Mouse (Mus musculus) neural tube, embryonic 12.5 days (tissue): ENCODE measurements around the gene Vpreb1. TPM values are rescaled to one million over a fixed set of nuclear protein-coding genes. Genes with fewer than 3 reads are reported as not detected.

Experiments used
- ATAC-seq: fragments of 200-750 bp; cut with Nextera tagmentation; 2 replicates; pipeline ENCODE4 v1.8.0; 2017; ENCODE audit warnings: low read depth, mild to moderate bottlenecking, moderate TSS enrichment, moderate library complexity; ENCODE audit not compliant: low FRiP score
- H3K27ac ChIP-seq: fragments of 300-500 bp; sonication (generic); 2 replicates; pipeline ENCODE4 v1.5.1; 2016
- H3K27me3 ChIP-seq: fragments of 300-500 bp; sonication (generic); replicated peaks from 2 replicates; pipeline ENCODE4 v1.6.1; 2016; ENCODE audit warnings: mild to moderate bottlenecking
- H3K36me3 ChIP-seq: fragments of 300-500 bp; sonication (generic); 2 replicates; pipeline ENCODE4 v1.6.1; 2016; ENCODE audit warnings: mild to moderate bottlenecking
- H3K4me1 ChIP-seq: fragments of 300-500 bp; sonication (generic); 2 replicates; pipeline ENCODE4 v1.6.1; 2016
- H3K4me2 ChIP-seq: fragments of 300-500 bp; sonication (generic); replicated peaks from 2 replicates; pipeline ENCODE4 v1.6.1; 2016; ENCODE audit warnings: mild to moderate bottlenecking
- H3K4me3 ChIP-seq: fragments of 300-500 bp; sonication (generic); 2 replicates; pipeline ENCODE4 v1.5.1; 2016
- H3K9ac ChIP-seq: fragments of 300-500 bp; sonication (generic); 2 replicates; pipeline ENCODE4 v1.6.1; 2016; ENCODE audit warnings: mild to moderate bottlenecking
- H3K9me3 ChIP-seq: fragments of 300-500 bp; sonication (generic); 2 replicates; pipeline ENCODE4 v1.6.1; 2016; ENCODE audit warnings: mild to moderate bottlenecking
- WGBS: fragments of 180-500 bp; shearing (Covaris S2); methylation state at CpG from one replicate; pipeline ENCODE4 v1.1.7; 2016; 5-methylcytosine and 5-hydroxymethylcytosine counted together
- polyA plus RNA-seq: library from polyadenylated mRNA; unstranded; fragments of >200 nt; fragmentation: Nextera tagmentation; extraction: Ambion mirVana; gene quantifications from 2 replicates; pipeline ENCODE4 v1.2.1, GENCODE M21; 2016

Vpreb1 gene
- polyA plus RNA-seq = 0.66 and 1.9 TPM in 2 replicates

DNA sequence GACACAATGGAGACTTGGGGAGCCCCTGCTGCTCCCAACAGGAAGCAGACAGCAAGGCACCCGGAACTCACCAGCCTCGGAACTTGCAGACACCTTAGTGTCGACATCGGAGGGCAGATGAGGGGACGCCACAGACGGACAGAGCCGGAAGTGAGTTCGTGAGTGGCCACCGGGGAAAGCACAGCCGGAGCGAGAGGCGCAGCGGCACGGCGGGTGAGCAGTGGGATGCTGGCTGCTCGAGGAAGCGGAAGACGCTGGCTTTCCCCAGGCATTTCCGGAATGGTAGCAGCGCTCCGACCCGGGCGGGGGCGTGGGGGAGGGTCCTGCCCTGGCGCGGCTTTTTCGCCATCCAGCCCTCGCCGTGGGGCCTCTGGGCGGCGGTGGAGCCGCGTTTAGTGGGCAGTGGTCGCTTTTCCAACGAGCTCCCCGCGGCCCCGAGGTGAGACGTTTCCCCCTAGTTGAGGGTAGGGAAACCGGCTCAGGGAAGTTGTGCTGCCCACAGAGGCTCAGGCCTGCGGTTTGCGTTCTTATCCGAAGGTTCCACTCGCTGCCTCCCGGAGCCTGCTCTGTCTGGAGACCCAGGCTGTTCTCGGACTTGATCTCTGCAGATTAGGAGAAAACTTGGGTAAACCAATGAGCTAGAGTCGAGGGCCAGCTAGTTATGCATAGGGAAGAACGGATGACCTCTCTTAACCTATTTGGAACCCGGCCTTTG, at the start of gene Vpreb1, which contains the start of gene Top3b:
TSS of gene Vpreb1 (minus strand) at position 227 of the 715 bp plus-strand sequence.
TSS of gene Top3b (plus strand) at position 120 of the 715 bp plus-strand sequence.
- peak within 1 kb of the TSS; percentile 77 for H3K4me3 ChIP-seq
- ATAC-seq = peak; percentile 97
- WGBS = under 1% methylated on average over 49 of the region's 49 CpGs
- peaks cover 9% of the 10 kb centered on the region; the same call in 1 of the 2 replicates for H3K4me1 ChIP-seq
- H3K9me3 ChIP-seq = 0 out of 2 replicates have a peak, but pooled peaks cover under 1% of the 10 kb centered on the region
- H3K4me2 ChIP-seq = peak within 1 kb of the TSS; percentile 77
- no peaks in the 10 kb centered on the region for H3K27me3 ChIP-seq
- H3K9ac ChIP-seq = peak within 1 kb of the TSS; percentile 83
- peak within 1 kb of the TSS; percentile 85 for H3K27ac ChIP-seq
- H3K36me3 ChIP-seq = peaks cover 6% of the 10 kb centered on the region

DNA sequence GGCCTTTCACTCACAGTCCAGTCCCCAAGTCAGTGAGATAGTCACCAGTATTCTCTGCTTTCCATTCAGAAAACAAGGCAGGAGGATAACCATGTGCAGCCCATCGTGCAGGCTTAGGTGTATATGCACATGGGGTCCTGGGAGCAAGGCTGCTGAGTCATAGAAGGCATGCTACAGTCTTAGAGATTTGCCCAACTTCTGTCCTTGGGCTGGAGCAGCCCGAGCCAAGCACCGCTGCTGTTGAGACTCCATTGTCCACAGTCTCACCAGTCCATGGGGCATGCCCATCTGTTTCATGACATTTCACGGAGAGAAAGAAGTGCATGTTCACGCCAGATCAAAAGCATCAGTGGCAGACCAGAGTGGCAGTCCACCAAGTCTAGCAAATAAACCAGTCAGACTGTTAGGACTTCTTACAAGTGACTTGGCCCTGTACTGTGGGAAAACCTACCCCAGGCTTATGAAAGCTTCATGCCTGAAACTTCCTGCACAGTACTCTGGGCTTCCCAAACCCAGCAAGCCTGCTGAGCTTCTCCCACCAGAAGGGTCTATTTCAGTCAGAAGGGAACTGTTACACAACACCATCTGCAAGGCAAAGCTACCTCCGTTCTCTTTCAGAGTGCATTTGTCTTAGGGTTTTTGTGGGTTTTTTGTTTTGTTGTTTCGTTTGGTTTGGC, 47.9 kb upstream of the Vpreb1 start:
- Histone ChIP-seq H3K9ac (no peak overlapping the region), H3K27ac (no peak overlapping the region), H3K4me1 (no peaks in the 10 kb centered on the region), H3K9me3 (no peaks in the 10 kb centered on the region), H3K4me2 (no peak overlapping the region), H3K4me3 (no peak overlapping the region), H3K27me3 (no peaks in the 10 kb centered on the region), H3K36me3 (peaks cover 89% of the 10 kb centered on the region)
- no peak for ATAC-seq
- 91% methylated on average over 7 of the region's 7 CpGs for WGBS

DNA sequence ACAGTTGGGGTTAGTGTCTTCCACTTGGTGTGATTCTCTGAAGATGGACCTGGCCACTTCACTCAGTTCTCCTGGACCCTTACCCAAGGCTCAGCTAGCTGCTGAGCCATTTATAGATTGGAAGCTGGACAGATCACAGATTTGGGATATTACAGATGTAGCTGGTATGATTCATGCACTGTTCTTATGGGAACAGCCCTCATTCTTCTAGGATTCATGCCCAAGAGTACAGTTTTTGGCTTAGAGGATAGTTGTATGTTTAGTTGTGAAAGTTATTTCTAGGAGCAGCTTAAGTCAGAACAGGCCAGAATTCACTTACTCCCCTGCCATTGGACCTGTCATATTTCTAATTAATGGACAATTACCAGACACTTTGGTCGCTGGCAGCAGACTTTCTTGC, 42.8 kb upstream of the Vpreb1 start:
- ATAC-seq = no peak
- Histone ChIP-seq H3K4me3 (no peak overlapping the region), H3K9ac (no peak overlapping the region), H3K36me3 (peaks cover 77% of the 10 kb centered on the region), H3K9me3 (no peaks in the 10 kb centered on the region), H3K4me1 (peaks cover 8% of the 10 kb centered on the region), H3K27me3 (no peaks in the 10 kb centered on the region), H3K4me2 (no peak overlapping the region), H3K27ac (no peak overlapping the region)
- WGBS = 81% methylated on average over 1 of the region's 1 CpGs

DNA sequence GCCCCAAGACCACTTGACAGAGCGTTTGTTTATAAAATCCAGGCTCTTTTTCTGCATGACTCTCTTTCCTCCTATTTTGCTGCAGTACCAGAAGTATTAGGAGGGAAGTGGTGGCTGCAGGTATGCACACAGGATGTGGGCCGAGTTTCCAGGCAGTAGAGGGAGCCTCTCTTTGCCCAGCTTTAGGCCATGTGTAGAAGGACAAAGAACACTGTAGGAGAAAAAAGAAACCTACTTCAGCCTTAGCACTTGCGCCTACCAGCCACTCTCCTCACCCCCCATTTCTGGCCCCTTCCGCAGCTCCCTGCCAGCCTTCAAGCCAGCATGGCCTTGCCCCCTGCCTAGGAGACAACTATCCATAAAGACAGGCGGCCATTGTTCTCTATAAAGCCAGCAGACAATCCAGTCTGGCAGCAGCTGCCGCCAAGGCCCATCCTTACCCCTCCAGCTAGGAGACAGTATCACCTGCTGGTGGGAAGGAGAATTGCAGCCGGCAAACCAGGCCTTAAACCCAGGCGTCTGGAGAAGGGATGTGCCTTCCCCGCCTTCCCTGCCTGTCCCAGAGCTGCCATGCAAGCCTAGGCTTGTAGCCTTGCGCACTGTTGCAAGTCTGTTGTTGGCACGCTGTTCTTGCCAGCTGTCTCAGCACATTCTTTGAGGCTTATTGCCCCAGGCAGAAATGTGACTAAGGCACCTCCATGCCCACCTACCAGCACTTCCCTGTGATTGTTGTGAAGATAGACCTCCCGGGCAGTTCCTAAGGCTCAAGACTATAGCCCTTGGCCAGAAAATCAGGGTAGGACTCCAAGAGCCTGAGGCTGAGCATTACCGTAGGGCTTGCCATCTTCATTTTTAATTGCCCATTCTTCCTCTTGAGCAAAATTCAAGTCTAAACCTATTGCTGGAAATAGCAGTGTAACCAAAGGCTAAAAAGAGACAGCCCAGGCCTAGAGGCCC, 41.3 kb upstream of the Vpreb1 start:
- Histone ChIP-seq H3K27me3 (no peaks in the 10 kb centered on the region), H3K4me1 (peaks cover 8% of the 10 kb centered on the region), H3K9me3 (no peaks in the 10 kb centered on the region), H3K4me2 (no peak overlapping the region), H3K9ac (no peak overlapping the region; the same call in 1 of the 2 replicates), H3K27ac (peak overlapping the region; percentile 27; the same call in 1 of the 2 replicates), H3K36me3 (peaks cover 66% of the 10 kb centered on the region), H3K4me3 (no peak overlapping the region)
- WGBS = 33% methylated on average over 13 of the region's 13 CpGs
- ATAC-seq = peak; percentile 97

DNA sequence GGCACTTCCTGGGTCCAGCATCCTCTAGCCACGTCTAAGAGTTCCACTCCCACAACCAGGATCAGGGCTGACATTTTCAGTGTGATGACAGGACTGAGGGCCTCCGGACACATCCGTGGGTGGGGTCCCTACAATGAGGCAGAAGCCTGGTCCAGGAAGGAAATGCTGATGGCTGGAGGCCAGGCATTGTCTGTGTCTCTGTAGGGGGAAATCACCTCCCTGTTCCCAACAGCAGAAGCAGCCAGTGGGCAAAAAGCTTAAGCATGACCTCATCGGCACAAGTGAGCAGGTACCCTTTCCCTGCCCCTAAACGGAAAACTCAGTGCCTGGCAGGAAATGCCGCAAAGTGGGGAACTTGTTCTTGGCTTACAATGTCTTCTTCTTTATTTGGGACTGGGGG, 37.2 kb upstream of the Vpreb1 start:
- Histone ChIP-seq H3K9me3 (no peaks in the 10 kb centered on the region), H3K36me3 (peaks cover 57% of the 10 kb centered on the region), H3K9ac (no peak overlapping the region), H3K27ac (no peak overlapping the region), H3K4me1 (peaks cover 8% of the 10 kb centered on the region), H3K4me3 (no peak overlapping the region), H3K27me3 (no peaks in the 10 kb centered on the region), H3K4me2 (no peak overlapping the region)
- no peak for ATAC-seq
- 85% methylated on average over 6 of the region's 6 CpGs for WGBS

DNA sequence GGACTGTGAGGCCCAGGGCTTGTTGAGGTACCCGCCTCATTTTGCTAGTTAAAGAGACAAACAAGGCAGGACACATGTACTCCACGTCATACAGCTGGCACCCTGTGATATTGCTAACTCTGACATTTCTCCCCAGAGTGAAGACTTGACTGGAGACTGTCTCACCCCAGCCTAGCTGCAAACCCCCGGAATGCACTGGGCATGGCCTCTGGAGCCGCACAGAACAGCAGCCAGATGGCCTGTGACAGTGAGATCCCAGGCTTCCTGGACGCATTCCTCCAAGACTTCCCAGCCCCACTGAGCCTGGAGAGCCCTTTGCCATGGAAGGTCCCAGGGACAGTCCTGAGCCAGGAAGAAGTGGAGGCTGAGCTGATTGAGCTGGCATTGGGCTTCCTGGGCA, 32.5 kb upstream of the Vpreb1 start:
- WGBS = 86% methylated on average over 5 of the region's 5 CpGs
- ATAC-seq = no peak
- H3K36me3 ChIP-seq = peaks cover 39% of the 10 kb centered on the region

DNA sequence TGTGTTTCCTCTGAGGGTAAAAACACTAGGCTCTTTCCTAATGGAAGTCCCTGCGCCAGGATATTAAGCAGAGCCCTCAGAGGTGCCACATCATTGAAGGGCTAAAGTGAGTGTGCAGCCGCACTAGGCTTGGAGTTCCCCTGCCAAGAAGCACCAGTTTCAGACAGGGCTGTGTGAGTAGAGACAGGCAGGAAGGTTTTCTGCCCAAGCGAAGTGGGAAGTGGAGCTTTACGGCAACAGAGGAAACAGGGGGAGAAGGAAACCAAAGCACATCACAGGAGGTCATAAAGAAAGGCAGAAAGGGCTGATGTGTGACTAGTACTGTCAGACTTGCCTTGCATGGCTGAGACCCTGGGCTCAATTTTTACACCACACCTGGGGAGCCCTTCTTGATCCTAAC, 31.7 kb upstream of the Vpreb1 start:
- no peak overlapping the region for H3K4me3 ChIP-seq
- H3K4me1 ChIP-seq = peaks cover 5% of the 10 kb centered on the region
- peaks cover 34% of the 10 kb centered on the region for H3K36me3 ChIP-seq
- H3K9me3 ChIP-seq = no peaks in the 10 kb centered on the region
- WGBS = 89% methylated on average over 4 of the region's 4 CpGs
- no peaks in the 10 kb centered on the region for H3K27me3 ChIP-seq
- no peak overlapping the region for H3K4me2 ChIP-seq
- ATAC-seq = no peak
- no peak overlapping the region for H3K27ac ChIP-seq
- H3K9ac ChIP-seq = no peak overlapping the region

More for the DNA sequence above, 32.5 kb upstream of the Vpreb1 start:
- Histone ChIP-seq H3K4me2 (no peak overlapping the region), H3K4me1 (no peaks in the 10 kb centered on the region), H3K4me3 (no peak overlapping the region), H3K9me3 (no peaks in the 10 kb centered on the region), H3K27ac (no peak overlapping the region), H3K27me3 (no peaks in the 10 kb centered on the region), H3K9ac (no peak overlapping the region)

DNA sequence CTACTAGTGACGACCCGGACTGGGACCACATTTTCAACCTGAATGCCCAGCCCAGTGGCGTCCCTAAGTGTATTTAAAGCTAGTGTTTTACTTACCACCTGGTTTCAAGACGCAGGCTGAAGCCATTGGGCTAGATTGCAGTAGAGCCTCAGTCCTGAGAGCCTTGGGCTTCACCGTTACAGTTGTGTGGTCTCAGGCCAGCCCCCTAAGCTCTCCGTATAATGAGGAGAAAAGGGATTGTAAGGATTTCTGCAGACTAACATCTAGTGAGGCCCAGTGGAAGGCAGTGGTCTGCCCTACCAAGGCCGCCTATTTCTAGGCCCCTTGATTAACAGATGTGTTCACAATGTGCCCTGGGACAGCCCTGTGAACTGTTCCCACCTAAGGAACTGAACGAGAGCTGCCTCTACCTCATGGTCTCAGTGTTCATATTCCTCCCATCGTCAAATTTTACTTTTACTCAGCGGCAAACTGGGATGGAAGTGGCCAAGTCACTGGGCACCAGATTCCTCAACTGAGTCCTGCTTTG, 26.5 kb upstream of the Vpreb1 start:
- Histone ChIP-seq H3K9ac (peak overlapping the region; percentile 67), H3K4me3 (peak overlapping the region; percentile 56), H3K27ac (no peak overlapping the region), H3K27me3 (no peaks in the 10 kb centered on the region), H3K4me2 (peak overlapping the region; percentile 74), H3K36me3 (peaks cover 26% of the 10 kb centered on the region), H3K9me3 (no peaks in the 10 kb centered on the region), H3K4me1 (peaks cover 10% of the 10 kb centered on the region)
- WGBS = 32% methylated on average over 10 of the region's 10 CpGs
- ATAC-seq = no peak; the same call in none of the 2 replicates

DNA sequence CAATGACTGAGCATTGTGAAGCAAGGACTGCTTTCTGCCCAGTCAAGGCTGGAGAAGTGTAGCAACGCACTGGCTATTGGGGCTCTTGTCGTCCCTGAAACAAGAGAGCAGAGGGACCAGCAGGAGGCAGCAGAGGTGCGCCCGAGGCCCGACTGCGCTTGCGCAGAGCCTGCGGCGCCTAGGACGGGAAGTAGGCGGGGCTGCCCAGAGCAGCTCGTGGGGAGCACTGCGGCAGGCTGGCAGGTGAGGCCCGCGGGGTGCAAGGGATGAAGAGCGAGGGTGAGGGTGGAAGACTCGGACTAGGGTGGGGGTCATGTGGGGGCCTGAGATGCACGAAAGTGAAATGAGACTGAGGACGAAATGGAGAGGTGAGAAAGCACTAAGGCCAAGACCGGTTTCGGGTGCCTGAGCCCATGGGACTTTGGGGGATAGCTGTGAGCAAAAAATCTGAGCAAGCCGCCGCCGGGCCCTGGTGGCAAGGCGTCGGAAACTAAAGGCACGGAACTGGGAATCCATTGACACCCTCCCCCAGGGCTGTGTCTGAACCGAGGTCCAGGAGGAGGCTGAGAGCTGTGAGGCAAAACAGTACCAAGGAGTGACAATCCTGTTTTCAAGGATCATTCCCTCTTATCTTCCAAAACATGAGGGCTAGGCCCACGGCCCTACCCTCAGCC, 25.9 kb upstream of the Vpreb1 start, which contains the start of gene Ppm1f:
TSS of gene Ppm1f (plus strand) at position 88 of the 674 bp plus-strand sequence.
- ATAC-seq = peak; percentile 92
- Histone ChIP-seq H3K9me3 (no peaks in the 10 kb centered on the region), H3K4me2 (peak within 1 kb of the TSS; percentile 74), H3K4me3 (peak within 1 kb of the TSS; percentile 56), H3K4me1 (peaks cover 10% of the 10 kb centered on the region), H3K27me3 (no peaks in the 10 kb centered on the region), H3K9ac (peak within 1 kb of the TSS; percentile 67), H3K27ac (no peak within 1 kb of the TSS), H3K36me3 (peaks cover 32% of the 10 kb centered on the region)
- WGBS = under 1% methylated on average over 29 of the region's 29 CpGs

DNA sequence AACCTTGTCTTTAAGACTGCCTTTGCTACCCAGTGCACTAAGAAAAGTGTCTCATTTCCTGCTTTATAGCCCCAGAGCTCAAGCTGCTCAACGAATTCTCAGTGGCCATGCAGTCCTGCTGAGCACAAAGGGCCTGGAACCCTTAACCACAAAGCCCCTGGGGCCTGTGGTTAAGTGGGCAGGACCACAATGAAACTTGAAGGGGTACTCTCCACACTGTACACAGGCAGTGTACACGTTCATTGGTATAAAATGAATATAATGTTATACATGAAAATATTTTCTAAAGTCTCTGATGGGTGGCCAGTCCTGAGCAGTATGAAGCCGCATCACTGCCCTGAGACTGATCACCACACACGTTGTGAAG, 25.4 kb upstream of the Vpreb1 start:
- peak overlapping the region; percentile 74 for H3K4me2 ChIP-seq
- H3K36me3 ChIP-seq = peaks cover 37% of the 10 kb centered on the region
- no peaks in the 10 kb centered on the region for H3K27me3 ChIP-seq
- WGBS = 20% methylated on average over 4 of the region's 4 CpGs
- no peak overlapping the region; the same call in 1 of the 2 replicates for H3K9ac ChIP-seq
- H3K4me3 ChIP-seq = no peak overlapping the region
- H3K4me1 ChIP-seq = peaks cover 10% of the 10 kb centered on the region
- H3K27ac ChIP-seq = no peak overlapping the region
- no peaks in the 10 kb centered on the region for H3K9me3 ChIP-seq
- no peak for ATAC-seq

DNA sequence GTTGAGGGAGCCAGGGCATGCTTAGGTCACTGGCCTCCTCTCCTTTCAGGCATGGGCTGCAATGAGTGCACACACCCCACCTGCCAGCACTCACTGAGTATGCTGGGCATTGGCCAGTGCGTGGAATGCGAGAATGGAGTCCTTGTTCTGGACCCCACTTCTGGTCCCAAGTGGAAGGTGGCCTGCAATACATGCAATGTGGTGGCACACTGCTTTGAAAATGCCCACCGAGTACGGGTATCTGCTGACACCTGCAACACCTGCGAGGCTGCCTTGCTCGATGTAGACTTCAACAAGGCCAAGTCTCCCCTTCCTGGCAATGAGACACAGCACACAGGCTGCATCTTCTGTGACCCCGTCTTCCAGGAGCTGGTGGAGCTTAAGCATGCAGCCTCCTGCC, 21.7 kb upstream of the Vpreb1 start:
- no peaks in the 10 kb centered on the region for H3K27me3 ChIP-seq
- H3K4me3 ChIP-seq = no peak overlapping the region
- ATAC-seq = no peak
- peaks cover 70% of the 10 kb centered on the region for H3K36me3 ChIP-seq
- WGBS = 92% methylated on average over 7 of the region's 7 CpGs
- H3K4me2 ChIP-seq = no peak overlapping the region
- H3K9me3 ChIP-seq = no peaks in the 10 kb centered on the region
- no peak overlapping the region for H3K27ac ChIP-seq
- peaks cover 6% of the 10 kb centered on the region for H3K4me1 ChIP-seq
- H3K9ac ChIP-seq = no peak overlapping the region
